Mouse (Mus musculus) forebrain, embryonic 13.5 days (tissue): ENCODE data around the gene Sec1. TPM values are rescaled to one million over a fixed set of nuclear protein-coding genes. Genes with fewer than 3 reads are reported as not detected.
A peak's percentile ranks its signal among the peaks of the same experiment; 100 is the strongest.
"Not testable (repeated sequence)": the region's sequence is repeated elsewhere in the genome, so short reads cannot be mapped to it uniquely, and the experiment has no call there.

Experiments used
- ATAC-seq: fragments of 200-750 bp; cut with Nextera tagmentation; 2 replicates; pipeline ENCODE4 v1.8.0; 2017
- H3K27ac ChIP-seq: fragments of 300-500 bp; sonication (generic); 2 replicates; pipeline ENCODE4 v1.5.1; 2015; ENCODE audit warnings: inconsistent platforms, mild to moderate bottlenecking, moderate library complexity
- H3K27me3 ChIP-seq: fragments of 300-500 bp; sonication (generic); 2 replicates; pipeline ENCODE4 v1.6.1; 2015; ENCODE audit warnings: mild to moderate bottlenecking, inconsistent platforms
- H3K36me3 ChIP-seq: fragments of 300-500 bp; sonication (generic); 2 replicates; pipeline ENCODE4 v1.6.1; 2015; ENCODE audit warnings: mild to moderate bottlenecking, inconsistent platforms; ENCODE audit not compliant: poor library complexity, severe bottlenecking
- H3K4me1 ChIP-seq: fragments of 300-500 bp; sonication (generic); 2 replicates; pipeline ENCODE4 v1.6.1; 2015; ENCODE audit warnings: inconsistent platforms
- H3K4me2 ChIP-seq: fragments of 300-500 bp; sonication (generic); 2 replicates; pipeline ENCODE4 v1.6.1; 2015; ENCODE audit warnings: inconsistent platforms, mild to moderate bottlenecking, moderate library complexity
- H3K4me3 ChIP-seq: fragments of 300-500 bp; sonication (generic); 2 replicates; pipeline ENCODE4 v1.5.1; 2015; ENCODE audit warnings: mild to moderate bottlenecking, inconsistent platforms
- H3K9ac ChIP-seq: fragments of 300-500 bp; sonication (generic); 2 replicates; pipeline ENCODE4 v1.6.1; 2015; ENCODE audit warnings: mild to moderate bottlenecking, inconsistent platforms
- H3K9me3 ChIP-seq: fragments of 300-500 bp; sonication (generic); replicated peaks from 2 replicates; pipeline ENCODE4 v1.6.1; 2016; ENCODE audit warnings: inconsistent platforms
- WGBS: fragments of 180-500 bp; shearing (Covaris S2); methylation state at CpG from one replicate; pipeline ENCODE4 v1.1.7; 2015; 5-methylcytosine and 5-hydroxymethylcytosine counted together
- polyA plus RNA-seq: library from polyadenylated mRNA; unstranded; fragments of >200 nt; fragmentation: Nextera tagmentation; extraction: Ambion mirVana; gene quantifications from 2 replicates; pipeline ENCODE4 v1.2.1, GENCODE M21; 2015

Sec1 gene
- polyA plus RNA-seq, 1 experiment from 2014 or later: 0.17 TPM

DNA sequence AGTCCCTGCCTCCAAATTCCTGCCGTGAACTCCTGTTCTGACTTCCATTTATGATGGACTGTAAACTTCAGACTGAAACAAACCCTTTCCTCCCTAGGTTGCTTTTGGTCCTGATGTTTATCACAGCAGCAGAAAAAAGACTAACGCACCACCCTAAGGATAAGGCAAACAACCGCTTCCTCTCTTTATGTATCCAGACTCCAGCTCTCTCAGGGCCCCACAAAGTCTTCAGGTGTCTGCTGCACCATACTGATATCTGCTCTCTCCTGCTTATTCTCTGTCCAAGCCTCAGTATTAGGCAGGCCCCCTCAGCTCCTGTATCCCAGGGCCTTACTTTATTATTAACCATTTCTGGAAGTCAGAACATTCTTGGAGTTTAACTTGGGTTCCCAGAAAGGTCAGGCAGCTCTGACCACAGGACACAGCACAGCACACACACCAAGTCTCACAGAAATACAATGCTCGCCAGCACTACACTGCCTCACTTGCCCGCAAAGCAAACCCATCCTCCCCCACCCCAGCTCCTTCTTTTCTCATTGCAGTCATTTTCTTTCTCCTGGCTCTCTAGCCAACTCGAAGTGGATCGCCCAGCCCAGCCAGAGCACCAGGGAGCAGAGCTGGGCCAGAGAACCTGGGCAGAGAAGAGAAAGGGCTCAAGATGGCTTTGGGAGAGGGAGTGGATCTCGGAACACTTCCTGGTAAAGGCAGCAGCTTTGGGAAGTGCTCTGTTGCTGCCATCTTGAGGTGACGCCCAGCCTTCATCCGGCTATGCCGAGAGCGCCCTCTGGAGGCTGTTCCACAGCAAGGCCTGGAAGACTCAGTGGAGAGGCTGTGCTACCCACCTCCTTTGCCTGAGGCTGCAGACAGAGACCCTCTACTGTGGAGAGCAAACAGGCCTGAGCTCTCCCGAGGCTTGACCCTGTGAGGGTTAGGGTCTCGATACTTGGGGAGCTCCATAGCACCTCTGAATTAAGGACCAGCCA lies 11.8 kb downstream of the Sec1 start:
- Histone ChIP-seq H3K4me2 (peak overlapping the region; percentile 40), H3K4me1 (0 out of 2 replicates have a peak, but pooled peaks cover 5% of the 10 kb centered on the region), H3K9me3 (no peaks in the 10 kb centered on the region), H3K27me3 (no peaks in the 10 kb centered on the region), H3K27ac (peak overlapping the region; percentile 26), H3K4me3 (no peak overlapping the region), H3K36me3 (no peaks in the 10 kb centered on the region), H3K9ac (no peak overlapping the region)
- 29% methylated on average over 14 of the region's 14 CpGs for WGBS
- peak; percentile 91 for ATAC-seq

DNA sequence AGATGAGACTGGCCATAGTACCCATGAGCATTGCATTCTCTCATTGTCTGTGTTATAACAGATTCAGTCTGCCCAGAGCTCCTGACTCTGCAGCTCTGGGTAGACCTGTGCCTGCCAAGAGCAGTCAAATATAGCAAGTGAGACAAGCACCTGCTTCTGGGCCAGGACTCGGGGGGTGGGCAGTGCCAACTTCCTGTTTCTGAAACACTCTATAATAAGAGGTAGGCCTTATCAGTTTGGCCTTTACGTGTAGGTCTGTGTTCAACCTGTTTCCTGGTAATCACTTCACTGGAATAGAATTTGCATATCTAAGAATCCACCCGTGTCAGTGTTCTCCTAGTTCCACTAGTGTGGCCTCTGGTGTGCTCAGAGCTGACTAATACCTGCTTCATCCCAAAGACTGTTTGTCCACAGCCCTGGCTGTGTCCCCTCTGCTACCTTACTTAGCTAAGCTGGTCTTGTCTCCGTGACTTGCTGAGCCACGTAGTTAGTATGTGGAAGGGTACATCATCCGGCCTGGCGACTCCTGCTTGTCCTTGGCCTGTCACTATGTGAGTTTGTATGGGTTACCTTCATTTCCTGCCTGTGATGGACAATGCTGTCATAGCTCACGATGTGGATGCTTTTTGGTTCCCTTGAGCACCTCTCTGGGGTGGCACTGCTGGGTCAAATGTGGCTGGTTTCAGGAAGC lies 13.0 kb downstream of the Sec1 start:
- Histone ChIP-seq H3K27me3 (no peaks in the 10 kb centered on the region), H3K9me3 (no peaks in the 10 kb centered on the region), H3K27ac (no peak overlapping the region), H3K9ac (no peak overlapping the region; the same call in 1 of the 2 replicates), H3K4me1 (0 out of 2 replicates have a peak, but pooled peaks cover 5% of the 10 kb centered on the region), H3K36me3 (no peaks in the 10 kb centered on the region), H3K4me3 (no peak overlapping the region), H3K4me2 (no peak overlapping the region)
- no peak for ATAC-seq
- 86% methylated on average over 8 of the region's 8 CpGs for WGBS

DNA sequence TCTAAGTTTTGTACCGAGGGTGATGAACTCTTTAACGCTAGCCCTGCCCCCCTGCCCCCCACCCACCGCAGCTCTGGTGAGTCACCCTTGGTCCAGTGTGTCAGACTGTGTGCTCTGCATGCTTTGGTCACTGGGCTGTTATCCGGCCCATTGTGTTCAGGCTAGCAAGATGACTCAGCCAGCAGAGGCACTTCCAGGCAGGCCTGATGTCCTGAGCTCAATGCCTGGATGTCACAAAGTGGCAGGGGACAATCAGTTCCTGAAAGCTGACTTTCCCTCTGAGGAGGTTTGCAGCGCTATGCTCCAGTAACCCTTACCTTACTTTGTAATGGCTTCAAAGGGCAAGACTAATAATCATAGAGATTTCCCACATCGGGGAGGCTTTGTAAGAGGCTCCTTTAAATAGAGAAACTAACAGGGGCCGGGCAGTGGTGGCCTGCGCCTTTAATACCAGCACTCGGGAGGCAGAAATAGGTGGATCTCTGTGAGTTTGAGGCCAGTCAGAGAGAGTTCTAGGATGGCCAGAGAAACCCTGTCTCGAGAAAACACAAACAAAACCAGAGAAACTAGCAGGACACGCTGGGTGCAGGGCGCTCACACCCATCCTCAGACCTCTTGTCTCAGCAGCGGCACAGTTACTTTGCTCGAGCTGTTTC lies 14.1 kb downstream of the Sec1 start:
- Histone ChIP-seq H3K4me3 (no peak overlapping the region), H3K36me3 (no peaks in the 10 kb centered on the region), H3K27me3 (no peaks in the 10 kb centered on the region), H3K27ac (no peak overlapping the region), H3K4me1 (0 out of 2 replicates have a peak, but pooled peaks cover 5% of the 10 kb centered on the region), H3K4me2 (no peak overlapping the region), H3K9me3 (no peaks in the 10 kb centered on the region), H3K9ac (no peak overlapping the region)
- ATAC-seq: no peak
- 73% methylated on average over 14 of the region's 14 CpGs for WGBS

DNA sequence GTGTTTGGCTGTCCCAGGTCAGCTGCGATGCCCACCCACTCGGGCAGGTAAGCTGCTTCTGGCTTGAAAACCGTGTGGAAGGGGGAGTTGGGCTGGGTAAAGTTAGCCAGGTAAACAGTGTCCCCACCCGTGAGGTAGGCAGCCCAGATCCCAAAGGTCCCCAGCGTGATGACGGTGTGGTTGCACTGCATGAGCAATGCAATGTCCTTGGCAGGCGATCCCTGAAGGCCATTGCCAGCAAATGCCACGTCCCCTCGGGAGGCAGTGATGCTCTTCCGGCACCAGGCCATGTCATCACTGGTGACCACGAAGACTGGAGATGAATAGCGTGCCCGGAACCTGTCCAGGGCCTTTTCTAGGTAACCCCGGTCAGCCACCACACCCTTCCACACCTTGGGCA lies 15.7 kb downstream of the Sec1 start:
- Histone ChIP-seq H3K27ac (no peak overlapping the region), H3K27me3 (no peaks in the 10 kb centered on the region), H3K4me2 (no peak overlapping the region), H3K4me1 (0 out of 2 replicates have a peak, but pooled peaks cover 5% of the 10 kb centered on the region), H3K4me3 (no peak overlapping the region), H3K9me3 (no peaks in the 10 kb centered on the region), H3K9ac (no peak overlapping the region), H3K36me3 (no peaks in the 10 kb centered on the region)
- ATAC-seq: no peak
- WGBS: 94% methylated on average over 14 of the region's 14 CpGs

DNA sequence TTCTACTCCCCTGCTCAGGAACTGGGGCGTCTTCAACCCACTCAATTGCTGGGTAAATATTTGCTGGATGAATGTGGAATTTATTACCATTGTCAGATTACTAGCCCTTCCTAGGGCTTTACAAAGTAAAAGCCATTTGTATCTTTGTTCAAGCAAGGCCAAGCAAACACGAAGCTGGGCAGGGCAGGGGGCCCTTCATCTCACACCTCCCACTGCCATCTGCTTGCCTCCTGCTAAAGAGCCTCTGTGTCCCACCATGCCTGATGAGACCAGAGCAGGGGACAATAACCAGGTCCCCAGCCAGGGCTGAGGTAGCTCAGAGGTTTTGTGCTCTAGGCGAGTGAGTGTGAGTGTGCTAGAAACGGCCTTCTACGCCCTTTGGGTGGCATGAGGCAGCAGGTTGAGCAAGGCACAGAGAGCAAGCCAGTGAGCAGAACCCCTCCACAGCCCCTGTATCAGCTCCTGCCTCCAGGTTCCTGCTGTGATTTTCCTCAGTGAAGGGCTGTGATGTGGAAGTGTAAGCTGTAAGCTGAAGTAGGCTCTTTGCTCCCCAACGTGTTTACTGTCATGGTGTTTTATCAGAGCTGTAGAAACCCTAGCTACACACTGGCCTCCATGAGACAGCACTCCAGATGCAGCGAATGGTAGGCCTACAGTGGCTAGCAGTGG lies 16.4 kb downstream of the Sec1 start:
- 82% methylated on average over 7 of the region's 7 CpGs for WGBS
- Histone ChIP-seq H3K9me3 (no peaks in the 10 kb centered on the region), H3K4me1 (0 out of 2 replicates have a peak, but pooled peaks cover 5% of the 10 kb centered on the region), H3K27me3 (no peaks in the 10 kb centered on the region), H3K36me3 (no peaks in the 10 kb centered on the region), H3K9ac (no peak overlapping the region), H3K4me3 (no peak overlapping the region), H3K27ac (no peak overlapping the region), H3K4me2 (no peak overlapping the region)
- no peak for ATAC-seq

DNA sequence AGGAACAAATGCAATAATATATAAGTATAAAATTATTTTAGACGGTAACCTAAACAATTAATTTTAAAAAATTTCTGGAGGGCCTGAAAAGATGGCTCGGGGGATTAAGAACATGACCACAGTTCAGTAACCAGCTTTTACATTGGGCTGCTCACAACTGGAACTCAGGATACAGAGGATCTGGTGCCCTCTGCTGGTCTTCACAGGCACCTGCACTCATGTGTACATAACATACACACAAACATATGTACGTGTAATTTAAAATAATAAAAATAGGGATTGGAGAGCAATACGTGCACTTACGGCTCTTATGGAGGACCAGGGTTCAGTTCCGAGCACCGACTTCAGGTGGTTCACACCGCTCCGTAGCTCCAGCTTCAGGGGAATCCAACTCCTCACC lies 25.3 kb downstream of the Sec1 start:
- WGBS: 95% methylated on average over 9 of the region's 9 CpGs
- H3K4me1 ChIP-seq: no peaks in the 10 kb centered on the region
- no peak overlapping the region for H3K9ac ChIP-seq
- H3K4me3 ChIP-seq: no peak overlapping the region
- no peaks in the 10 kb centered on the region; the same call in 1 of the 2 replicates for H3K9me3 ChIP-seq
- H3K4me2 ChIP-seq: no peak overlapping the region
- no peaks in the 10 kb centered on the region; the same call in 1 of the 2 replicates for H3K27me3 ChIP-seq
- H3K36me3 ChIP-seq: no peaks in the 10 kb centered on the region
- ATAC-seq: no peak
- no peak overlapping the region for H3K27ac ChIP-seq

DNA sequence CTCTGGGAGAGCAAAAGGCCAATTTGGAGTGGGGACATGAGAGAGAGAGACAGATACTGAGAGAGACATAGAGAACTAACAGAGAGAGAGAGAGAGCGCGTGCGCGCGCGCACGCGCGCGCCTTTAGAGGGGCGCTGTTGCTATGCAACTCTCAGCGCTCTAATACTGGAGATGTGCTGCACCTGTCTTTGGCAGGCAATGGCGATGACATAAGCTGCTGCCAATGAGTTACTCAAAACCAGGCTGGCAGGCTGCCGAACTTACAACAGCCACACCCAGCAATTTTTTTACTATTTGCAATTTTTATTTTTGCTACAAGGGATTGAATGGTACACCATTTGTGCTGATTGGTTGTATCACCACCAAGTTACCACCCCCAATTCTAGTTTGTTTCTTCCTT lies 26.4 kb downstream of the Sec1 start:
- Histone ChIP-seq H3K27ac (no peak overlapping the region), H3K4me3 (no peak overlapping the region), H3K4me1 (no peaks in the 10 kb centered on the region), H3K27me3 (no peaks in the 10 kb centered on the region; the same call in 1 of the 2 replicates), H3K4me2 (no peak overlapping the region), H3K9ac (no peak overlapping the region), H3K36me3 (no peaks in the 10 kb centered on the region), H3K9me3 (no peaks in the 10 kb centered on the region; the same call in 1 of the 2 replicates)
- no peak for ATAC-seq
- 79% methylated on average over 14 of the region's 14 CpGs for WGBS

DNA sequence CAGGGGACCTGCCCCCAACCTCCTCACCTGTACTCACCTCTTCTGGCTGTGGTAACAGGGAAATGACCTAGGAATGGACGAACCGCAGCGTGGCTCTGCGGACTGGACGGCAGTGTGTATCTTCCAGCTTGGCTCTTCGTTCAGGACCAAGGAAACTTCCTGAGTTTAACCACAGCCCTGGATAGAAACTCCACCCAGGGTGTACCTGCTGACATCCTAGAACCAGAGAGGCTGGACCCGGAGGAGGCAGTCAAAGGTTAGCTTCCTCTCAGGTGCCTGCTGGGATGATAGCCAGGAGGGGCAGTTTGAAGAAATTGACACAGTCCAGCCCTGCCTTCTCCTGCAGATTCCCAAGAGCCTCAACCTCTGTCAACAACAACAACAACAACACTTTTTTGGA lies 28.0 kb downstream of the Sec1 start, which contains the start of gene Fut2:
TSS of gene Fut2 (minus strand) at position 234 of the 400 bp plus-strand sequence.
- no peaks in the 10 kb centered on the region; the same call in 1 of the 2 replicates for H3K9me3 ChIP-seq
- H3K4me3 ChIP-seq: no peak within 1 kb of the TSS
- H3K4me1 ChIP-seq: no peaks in the 10 kb centered on the region
- no peak within 1 kb of the TSS for H3K9ac ChIP-seq
- no peaks in the 10 kb centered on the region; the same call in 1 of the 2 replicates for H3K27me3 ChIP-seq
- ATAC-seq: no peak
- H3K4me2 ChIP-seq: no peak within 1 kb of the TSS
- no peak within 1 kb of the TSS for H3K27ac ChIP-seq
- 85% methylated on average over 7 of the region's 7 CpGs for WGBS
- H3K36me3 ChIP-seq: no peaks in the 10 kb centered on the region

DNA sequence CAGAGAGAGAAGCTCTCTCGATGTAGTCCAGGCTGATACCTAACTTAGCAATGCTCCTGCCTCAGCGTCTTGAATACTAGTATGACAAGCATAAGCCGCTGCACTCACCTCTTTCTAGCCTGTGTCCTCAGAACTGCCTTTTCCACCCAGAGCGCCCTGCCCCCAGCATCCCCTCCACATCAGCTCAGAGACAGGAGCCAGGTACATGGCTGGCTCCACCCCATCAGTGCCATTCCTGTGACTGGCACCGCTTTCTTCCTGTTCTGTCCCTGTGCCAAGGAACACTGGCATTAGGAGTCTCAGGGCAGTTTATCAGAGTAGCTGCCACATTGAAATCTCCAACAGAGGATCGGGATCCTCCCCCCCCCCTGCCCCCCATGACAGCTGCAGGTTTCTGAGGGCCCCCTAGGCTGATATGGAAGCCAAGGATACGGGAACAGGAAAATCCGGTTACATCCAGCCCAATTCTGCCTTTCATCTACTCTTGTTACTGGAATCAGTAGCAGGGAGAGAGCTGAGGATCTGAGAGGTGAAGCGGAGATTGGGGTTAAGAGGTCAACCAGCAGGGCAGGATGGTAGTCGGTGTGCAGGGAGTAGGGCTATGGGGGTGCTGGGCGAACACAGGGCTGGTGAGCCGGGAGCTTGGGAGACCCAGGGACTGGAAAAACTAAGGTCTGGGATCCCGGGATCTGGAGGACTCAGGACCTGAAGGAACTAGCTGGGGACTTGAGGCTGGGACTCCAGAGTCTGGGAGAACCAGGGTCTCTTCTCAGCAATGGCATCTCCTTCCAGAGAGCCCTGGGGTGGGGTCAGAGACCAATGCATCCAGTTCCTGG lies 28.7 kb downstream of the Sec1 start:
- Histone ChIP-seq H3K4me2 (no peak overlapping the region), H3K27ac (no peak overlapping the region), H3K36me3 (no peaks in the 10 kb centered on the region), H3K4me3 (no peak overlapping the region), H3K9me3 (no peaks in the 10 kb centered on the region; the same call in 1 of the 2 replicates), H3K27me3 (no peaks in the 10 kb centered on the region; the same call in 1 of the 2 replicates), H3K4me1 (no peaks in the 10 kb centered on the region), H3K9ac (no peak overlapping the region)
- WGBS: 67% methylated on average over 13 of the region's 13 CpGs
- no peak for ATAC-seq

DNA sequence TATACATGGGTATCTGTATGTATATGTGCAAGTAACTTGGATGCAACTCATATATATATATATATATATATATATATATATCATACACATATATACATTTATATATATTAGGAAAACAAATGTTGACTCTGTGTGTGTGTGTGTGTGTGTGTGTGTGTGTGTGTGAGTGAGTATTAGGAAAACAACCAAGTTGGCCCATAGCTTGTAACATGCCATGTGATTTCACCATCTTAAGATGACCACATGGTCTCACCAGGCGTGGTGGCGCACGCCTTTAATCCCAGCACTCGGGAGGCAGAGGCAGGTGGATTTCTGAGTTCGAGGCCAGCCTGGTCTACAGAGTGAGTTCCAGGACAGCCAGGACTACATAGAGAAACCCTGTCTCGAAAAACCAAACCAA lies 32.5 kb downstream of the Sec1 start:
- not testable (repeated sequence) for H3K4me2 ChIP-seq, H3K9me3 ChIP-seq, H3K4me1 ChIP-seq, ATAC-seq, H3K9ac ChIP-seq, H3K4me3 ChIP-seq, H3K27me3 ChIP-seq, H3K36me3 ChIP-seq, H3K27ac ChIP-seq
- 90% methylated on average over 6 of the region's 6 CpGs for WGBS
